Mouse (Mus musculus) forebrain, embryonic 15.5 days (tissue): Measurements from ENCODE around the gene Ccdc136. TPM values are rescaled to one million over a fixed set of nuclear protein-coding genes. Genes with fewer than 3 reads are reported as not detected.
"Not testable (repeated sequence)": the region's sequence is repeated elsewhere in the genome, so short reads cannot be mapped to it uniquely, and the experiment has no call there.

ENCODE experiments used
- ATAC-seq: fragments of 200-750 bp; cut with Nextera tagmentation; replicated peaks from 2 replicates; pipeline ENCODE4 v1.8.0; 2017; ENCODE audit warnings: mild to moderate bottlenecking, moderate TSS enrichment, moderate library complexity
- H3K27ac ChIP-seq: fragments of 300-500 bp; sonication (generic); replicated peaks from 2 replicates; pipeline ENCODE4 v1.5.1; 2015; ENCODE audit warnings: mild to moderate bottlenecking, inconsistent platforms
- H3K27me3 ChIP-seq: fragments of 300-500 bp; sonication (generic); 2 replicates; pipeline ENCODE4 v1.6.1; 2015; ENCODE audit warnings: inconsistent platforms
- H3K36me3 ChIP-seq: fragments of 300-500 bp; sonication (generic); 2 replicates; pipeline ENCODE4 v1.6.1; 2015; ENCODE audit warnings: mild to moderate bottlenecking, inconsistent platforms
- H3K4me1 ChIP-seq: fragments of 300-500 bp; sonication (generic); 2 replicates; pipeline ENCODE4 v1.6.1; 2015; ENCODE audit warnings: inconsistent platforms
- H3K4me2 ChIP-seq: fragments of 300-500 bp; sonication (generic); replicated peaks from 2 replicates; pipeline ENCODE4 v1.6.1; 2015; ENCODE audit warnings: mild to moderate bottlenecking, inconsistent platforms
- H3K4me3 ChIP-seq: fragments of 300-500 bp; sonication (generic); 2 replicates; pipeline ENCODE4 v1.5.1; 2015; ENCODE audit warnings: mild to moderate bottlenecking, inconsistent platforms
- H3K9ac ChIP-seq: fragments of 300-500 bp; sonication (generic); replicated peaks from 2 replicates; pipeline ENCODE4 v1.6.1; 2015; ENCODE audit warnings: mild to moderate bottlenecking, inconsistent platforms
- H3K9me3 ChIP-seq: fragments of 300-500 bp; sonication (generic); 2 replicates; pipeline ENCODE4 v1.6.1; 2016; ENCODE audit warnings: inconsistent platforms
- WGBS: fragments of 180-500 bp; shearing (Covaris S2); methylation state at CpG from one replicate; pipeline ENCODE4 v1.1.7; 2015; ENCODE audit warnings: mixed read lengths; 5-methylcytosine and 5-hydroxymethylcytosine counted together
- polyA plus RNA-seq: library from polyadenylated mRNA; unstranded; fragments of >200 nt; fragmentation: Nextera tagmentation; extraction: Ambion mirVana; gene quantifications from 2 replicates; pipeline ENCODE4 v1.2.1, GENCODE M21; 2015

The Ccdc136 gene
- 42.2 and 42.8 TPM in 2 replicates for polyA plus RNA-seq

- Histone ChIP-seq H3K27ac (peak within 1 kb of the TSS; percentile 84), H3K4me1 (peaks cover 19% of the 10 kb centered on the region), H3K36me3 (no peaks in the 10 kb centered on the region), H3K27me3 (no peaks in the 10 kb centered on the region), H3K9ac (peak within 1 kb of the TSS; percentile 78), H3K4me2 (peak within 1 kb of the TSS; percentile 90), H3K4me3 (peak within 1 kb of the TSS; percentile 71), H3K9me3 (no peaks in the 10 kb centered on the region)
- ATAC-seq, result peak; percentile 89
- under 1% methylated on average over 48 of the region's 49 CpGs for whole genome bisulfite sequencing
These were observed at the start of gene Ccdc136 for GRCm38 (mm10) chr6:29395910-29396713. Ccdc136 (plus strand) TSS chr6:29396309.

GRCm38 (mm10) chr6:29346512-29346911 lies 49.6 kb upstream of the Ccdc136 start:
- H3K9ac ChIP-seq, H3K36me3 ChIP-seq, H3K9me3 ChIP-seq, H3K27ac ChIP-seq, H3K4me2 ChIP-seq, H3K4me3 ChIP-seq, ATAC-seq, H3K27me3 ChIP-seq: not testable (repeated sequence)
- H3K4me1 ChIP-seq, result peaks cover 28% of the 10 kb centered on the region
- 92% methylated on average over 2 of the region's 2 CpGs for WGBS

- H3K27ac ChIP-seq, result peak overlapping the region; percentile 83
- peak overlapping the region; percentile 62 for H3K4me3 ChIP-seq
- WGBS, result 36% methylated on average over 7 of the region's 7 CpGs
- H3K4me1 ChIP-seq, result peaks cover 28% of the 10 kb centered on the region
- H3K27me3 ChIP-seq, result no peaks in the 10 kb centered on the region
- no peaks in the 10 kb centered on the region for H3K9me3 ChIP-seq
- ATAC-seq, result no peak
- H3K36me3 ChIP-seq, result no peaks in the 10 kb centered on the region
- peak overlapping the region; percentile 75 for H3K4me2 ChIP-seq
- H3K9ac ChIP-seq, result peak overlapping the region; percentile 68
These were observed 48.9 kb upstream of the Ccdc136 start for GRCm38 (mm10) chr6:29347189-29347588.

GRCm38 (mm10) chr6:29347665-29348370 lies 48.3 kb upstream of the Ccdc136 start, which contains the start of gene Calu:
Calu (plus strand) TSS chr6:29348069.
- Histone ChIP-seq H3K4me1 (peaks cover 31% of the 10 kb centered on the region), H3K27ac (peak within 1 kb of the TSS; percentile 83), H3K9ac (peak within 1 kb of the TSS; percentile 68), H3K36me3 (no peaks in the 10 kb centered on the region), H3K4me3 (peak within 1 kb of the TSS; percentile 62), H3K9me3 (no peaks in the 10 kb centered on the region), H3K4me2 (peak within 1 kb of the TSS; percentile 75), H3K27me3 (no peaks in the 10 kb centered on the region)
- WGBS, result under 1% methylated on average over 55 of the region's 55 CpGs
- ATAC-seq, result peak; percentile 99

- WGBS, result under 1% methylated on average over 15 of the region's 15 CpGs
- Histone ChIP-seq H3K27me3 (no peaks in the 10 kb centered on the region), H3K36me3 (no peaks in the 10 kb centered on the region), H3K4me3 (peak overlapping the region; percentile 62), H3K4me2 (peak overlapping the region; percentile 69), H3K9ac (peak overlapping the region; percentile 67), H3K4me1 (peaks cover 35% of the 10 kb centered on the region), H3K27ac (peak overlapping the region; percentile 83), H3K9me3 (no peaks in the 10 kb centered on the region)
- no peak for ATAC-seq
These were observed 47.8 kb upstream of the Ccdc136 start for GRCm38 (mm10) chr6:29348371-29348724.

- Histone ChIP-seq H3K4me2 (no peak overlapping the region), H3K4me3 (no peak overlapping the region), H3K27ac (no peak overlapping the region), H3K9ac (no peak overlapping the region), H3K27me3 (no peaks in the 10 kb centered on the region), H3K9me3 (no peaks in the 10 kb centered on the region), H3K4me1 (peaks cover 37% of the 10 kb centered on the region), H3K36me3 (0 out of 2 replicates have a peak, but pooled peaks cover 4% of the 10 kb centered on the region)
- no peak for ATAC-seq
These were observed 44.5 kb upstream of the Ccdc136 start for GRCm38 (mm10) chr6:29351613-29352012.

- WGBS, result 67% methylated on average over 5 of the region's 5 CpGs
- H3K36me3 ChIP-seq, result peaks cover 14% of the 10 kb centered on the region; the same call in 1 of the 2 replicates
- H3K9me3 ChIP-seq, result no peaks in the 10 kb centered on the region
These were observed 43.3 kb upstream of the Ccdc136 start for GRCm38 (mm10) chr6:29352816-29353215.

GRCm38 (mm10) chr6:29359386-29359785 lies 36.7 kb upstream of the Ccdc136 start:
- Histone ChIP-seq H3K4me2 (no peak overlapping the region), H3K9ac (no peak overlapping the region), H3K27ac (no peak overlapping the region), H3K36me3 (peaks cover 17% of the 10 kb centered on the region; the same call in 1 of the 2 replicates), H3K27me3 (no peaks in the 10 kb centered on the region), H3K9me3 (no peaks in the 10 kb centered on the region), H3K4me3 (no peak overlapping the region), H3K4me1 (peaks cover 27% of the 10 kb centered on the region)
- ATAC-seq, result no peak
- 84% methylated on average over 3 of the region's 3 CpGs for WGBS

More at GRCm38 (mm10) chr6:29352816-29353215, 43.3 kb upstream of the Ccdc136 start:
- H3K9ac ChIP-seq, result no peak overlapping the region
- H3K27ac ChIP-seq, result no peak overlapping the region
- peaks cover 32% of the 10 kb centered on the region for H3K4me1 ChIP-seq
- no peak for ATAC-seq
- no peak overlapping the region for H3K4me3 ChIP-seq
- H3K4me2 ChIP-seq, result no peak overlapping the region
- no peaks in the 10 kb centered on the region for H3K27me3 ChIP-seq

GRCm38 (mm10) chr6:29360211-29360610 lies 35.9 kb upstream of the Ccdc136 start:
- no peaks in the 10 kb centered on the region for H3K9me3 ChIP-seq
- H3K9ac ChIP-seq, result no peak overlapping the region
- no peak overlapping the region for H3K4me2 ChIP-seq
- H3K4me1 ChIP-seq, result peaks cover 27% of the 10 kb centered on the region
- H3K27me3 ChIP-seq, result no peaks in the 10 kb centered on the region
- H3K27ac ChIP-seq, result no peak overlapping the region
- ATAC-seq, result no peak
- 91% methylated on average over 6 of the region's 6 CpGs for WGBS
- H3K4me3 ChIP-seq, result no peak overlapping the region
- H3K36me3 ChIP-seq, result peaks cover 18% of the 10 kb centered on the region; the same call in 1 of the 2 replicates

- ATAC-seq, result peak; percentile 90
- H3K27ac ChIP-seq, result peak overlapping the region; percentile 72
These were observed 33.6 kb upstream of the Ccdc136 start for GRCm38 (mm10) chr6:29362246-29363128.

GRCm38 (mm10) chr6:29363129-29363515 lies 33.0 kb upstream of the Ccdc136 start:
- Histone ChIP-seq H3K9me3 (no peaks in the 10 kb centered on the region), H3K4me1 (peaks cover 27% of the 10 kb centered on the region), H3K4me3 (no peak overlapping the region), H3K36me3 (peaks cover 19% of the 10 kb centered on the region), H3K9ac (no peak overlapping the region), H3K4me2 (no peak overlapping the region), H3K27ac (peak overlapping the region; percentile 72), H3K27me3 (no peaks in the 10 kb centered on the region)
- peak; percentile 73; the same call in 1 of the 2 replicates for ATAC-seq
- WGBS, result 35% methylated on average over 3 of the region's 3 CpGs

More at GRCm38 (mm10) chr6:29362246-29363128, 33.6 kb upstream of the Ccdc136 start:
- H3K4me2 ChIP-seq, result no peak overlapping the region
- no peaks in the 10 kb centered on the region for H3K9me3 ChIP-seq
- H3K9ac ChIP-seq, result no peak overlapping the region
- H3K27me3 ChIP-seq, result no peaks in the 10 kb centered on the region
- no peak overlapping the region for H3K4me3 ChIP-seq
- peaks cover 23% of the 10 kb centered on the region for H3K36me3 ChIP-seq
- H3K4me1 ChIP-seq, result peaks cover 27% of the 10 kb centered on the region
- WGBS, result 11% methylated on average over 7 of the region's 7 CpGs
